28 mouse cellular contexts compared by ENCODE assay signal in genomic region chr6:15837695-15838094, GRCm38 (mm10).
"Had no signal": no experiment of that assay in that cellular context is flagged by ENCODE, and none has a peak within 500 bp of the region (broad histone marks: within the 10 kb centered on the region; RNA-seq: fewer than 3 reads in every experiment).

No protein-coding gene starts in this region.

- ATAC-seq: hindbrain, postnatal 0 days; intestine, embryonic 16.5 days; liver, embryonic 12.5 days had no signal

- H3K27me3 ChIP-seq: heart, embryonic 13.5 days; heart, embryonic 15.5 days; hindbrain, embryonic 13.5 days; hindbrain, embryonic 15.5 days; kidney, embryonic 15.5 days; limb, embryonic 13.5 days; limb, embryonic 15.5 days; liver, embryonic 12.5 days had no signal

- H3K36me3 ChIP-seq: heart, embryonic 13.5 days; heart, embryonic 15.5 days; hindbrain, embryonic 13.5 days; hindbrain, embryonic 15.5 days; kidney, embryonic 15.5 days; limb, embryonic 13.5 days; limb, embryonic 15.5 days; liver, embryonic 12.5 days had no signal

- H3K9ac ChIP-seq: heart, embryonic 13.5 days; heart, embryonic 15.5 days; hindbrain, embryonic 13.5 days; hindbrain, embryonic 15.5 days; kidney, embryonic 15.5 days; limb, embryonic 13.5 days; limb, embryonic 15.5 days; liver, embryonic 12.5 days; liver, embryonic 14.5 days had no signal

- DNase-seq: gastrocnemius, adult 2 months; gastrocnemius, postnatal 10 days; gastrocnemius, postnatal 36 days; heart, adult 11 months; heart, adult 2 months; heart, postnatal 14 days; heart, postnatal 36 days; kidney, adult 11 months; kidney, adult 2 months; kidney, adult 9 months; kidney, postnatal 14 days; kidney, postnatal 36 days; layer of hippocampus, adult 9-11 months; layer of hippocampus, postnatal 36 days; left cerebral cortex, postnatal 4 days had no signal

- H3K27ac ChIP-seq: gastrocnemius, adult 2 months; heart, adult 2 months; heart, embryonic 13.5 days; heart, embryonic 15.5 days; hindbrain, embryonic 13.5 days; hindbrain, embryonic 15.5 days; hindbrain, postnatal 0 days; kidney, embryonic 15.5 days; kidney, postnatal 0 days; limb, embryonic 13.5 days; limb, embryonic 15.5 days; liver, embryonic 12.5 days; liver, embryonic 14.5 days had no signal

- H3K4me1 ChIP-seq: heart, embryonic 13.5 days; heart, embryonic 15.5 days; hindbrain, embryonic 13.5 days; hindbrain, embryonic 15.5 days; kidney, embryonic 15.5 days; limb, embryonic 13.5 days; limb, embryonic 15.5 days; liver, embryonic 12.5 days had no signal

- H3K4me3 ChIP-seq: gastrocnemius, adult 2 months; heart, adult 2 months; heart, embryonic 13.5 days; heart, embryonic 15.5 days; hindbrain, embryonic 13.5 days; hindbrain, embryonic 15.5 days; kidney, embryonic 15.5 days; limb, embryonic 13.5 days; limb, embryonic 15.5 days; liver, embryonic 12.5 days had no signal

- H3K9me3 ChIP-seq: heart, embryonic 13.5 days; heart, embryonic 15.5 days; hindbrain, embryonic 13.5 days; hindbrain, embryonic 15.5 days; kidney, embryonic 15.5 days; limb, embryonic 15.5 days; liver, embryonic 12.5 days had no signal

- H3K4me2 ChIP-seq: heart, embryonic 11.5 days; heart, embryonic 13.5 days; heart, embryonic 15.5 days; hindbrain, embryonic 13.5 days; hindbrain, embryonic 15.5 days; kidney, embryonic 15.5 days; limb, embryonic 13.5 days; limb, embryonic 15.5 days; liver, embryonic 12.5 days had no signal
